Mouse (Mus musculus) neural tube, embryonic 14.5 days (tissue): ENCODE measurements at regions not wholly inside any gene's neighbourhood (a gene's known extent, or its start where the extent isn't known, plus 50 kb on each side); places are given as distances from the start of the nearest gene placed in this dataset. TPM values are rescaled to one million over a fixed set of nuclear protein-coding genes. Genes with fewer than 3 reads are reported as not detected.

Experiments
- microRNA-seq: library from miRNA; unstranded; fragments of <30 nt; microRNA quantifications from one replicate; pipeline ENCODE4, GENCODE M21; 2016

Small RNA genes in the stretch of these regions (microRNA-seq; reads per million reads assigned to microRNA genes)
- gene Gm22368 (not detected), gene Gm44376 (not detected)
